11 mouse cellular contexts compared by ENCODE assay signal in genomic region chr9:107593101-107593976, GRCm38 (mm10). TPM values are rescaled to one million over a fixed set of nuclear protein-coding genes. Genes with fewer than 3 reads are reported as not detected.
DNase-seq lines count a peak whose midpoint lies in the region; ATAC-seq and TF ChIP-seq lines count a peak whose summit lies in the region.
"Had no signal": no experiment of that assay in that cellular context is flagged by ENCODE, and none has a peak within 500 bp of the region (broad histone marks: within the 10 kb centered on the region; RNA-seq: fewer than 3 reads in every experiment).

No protein-coding gene starts in this region.

- no peak overlapping the region for H3K9ac ChIP-seq in forebrain, postnatal 0 days
- H3K9ac ChIP-seq in midbrain, embryonic 11.5 days (ENCODE audit: low read length): no peak overlapping the region

- H3K4me2 ChIP-seq in forebrain, postnatal 0 days (ENCODE audit: low read depth): no peak overlapping the region
- no peak overlapping the region for H3K4me2 ChIP-seq in midbrain, embryonic 11.5 days

- peaks cover 2% of the 10 kb centered on the region; the same call in 1 of the 2 replicates for H3K4me1 ChIP-seq in forebrain, postnatal 0 days (ENCODE audit: insufficient read depth)
- H3K4me1 ChIP-seq in forebrain, embryonic 10.5 days: peaks cover 30% of the 10 kb centered on the region
- peaks cover 29% of the 10 kb centered on the region for H3K4me1 ChIP-seq in midbrain, embryonic 10.5 days
- peaks cover 4% of the 10 kb centered on the region; the same call in 1 of the 2 replicates for H3K4me1 ChIP-seq in midbrain, embryonic 11.5 days (ENCODE audit: control insufficient read depth, insufficient read depth, low read length)
- H3K4me1 ChIP-seq in lung, adult 2 months (ENCODE audit: control insufficient read depth, insufficient read depth, low read length): peaks cover 16% of the 10 kb centered on the region
- peaks cover 7% of the 10 kb centered on the region; the same call in 1 of the 2 replicates for H3K4me1 ChIP-seq in thymus, adult 2 months (replicated peaks; ENCODE audit: control insufficient read depth, insufficient read depth, low read length)

- no peaks in the 10 kb centered on the region for H3K9me3 ChIP-seq in forebrain, postnatal 0 days (ENCODE audit: low read length)
- H3K9me3 ChIP-seq in forebrain, embryonic 10.5 days: no peaks in the 10 kb centered on the region
- no peaks in the 10 kb centered on the region for H3K9me3 ChIP-seq in midbrain, embryonic 10.5 days (replicated peaks)
- H3K9me3 ChIP-seq in midbrain, embryonic 11.5 days (ENCODE audit: control insufficient read depth, low read length): no peaks in the 10 kb centered on the region

- no peak for TF ChIP-seq CTCF in forebrain, postnatal 0 days (IDR thresholded peaks at IDR 0.05; ENCODE audit: low read depth)
- TF ChIP-seq CTCF in lung, adult 2 months (IDR thresholded peaks at IDR 0.05; ENCODE audit: insufficient read depth, low read length): no peak
- TF ChIP-seq CTCF in thymus, adult 2 months (IDR thresholded peaks at IDR 0.05; ENCODE audit: borderline replicate concordance, control insufficient read depth, extremely low read depth, insufficient read depth, low read length, poor library complexity): no peak

- peaks cover 42% of the 10 kb centered on the region for H3K36me3 ChIP-seq in forebrain, postnatal 0 days (ENCODE audit: insufficient read depth)
- H3K36me3 ChIP-seq in forebrain, embryonic 10.5 days (replicated peaks): peaks cover 59% of the 10 kb centered on the region
- H3K36me3 ChIP-seq in midbrain, embryonic 10.5 days: peaks cover 60% of the 10 kb centered on the region
- peaks cover 14% of the 10 kb centered on the region for H3K36me3 ChIP-seq in midbrain, embryonic 11.5 days (ENCODE audit: control insufficient read depth, insufficient read depth, low read length)
- peaks cover 6% of the 10 kb centered on the region; the same call in 1 of the 2 replicates for H3K36me3 ChIP-seq in thymus, adult 2 months (ENCODE audit: control insufficient read depth, insufficient read depth, low read length)

- peak; percentile 31 for DNase-seq in forebrain, postnatal 0 days
- no peak for DNase-seq in forebrain, embryonic 10.5 days (ENCODE audit: extremely low spot score, low spot score)
- DNase-seq in midbrain, embryonic 10.5 days (ENCODE audit: low spot score): no peak
- no peak for DNase-seq in midbrain, embryonic 11.5 days (ENCODE audit: low spot score, missing footprints)
- DNase-seq in gastrocnemius, adult 8-10 months (ENCODE audit: low spot score in 2 of 2): peak; percentile 60 to 77
- DNase-seq in kidney, postnatal 25 days: peak; percentile 73 to 94
- no peak for DNase-seq in lung, adult 2 months
- DNase-seq in thymus, adult 2 months: no peak
- DNase-seq: B cell, adult 2 months; lung, postnatal 10 days had no signal

- ATAC-seq in forebrain, postnatal 0 days: peak; percentile 64
- ATAC-seq in midbrain, embryonic 11.5 days (ENCODE audit: low FRiP score): no peak

- H3K27ac ChIP-seq in forebrain, postnatal 0 days (ENCODE audit: low read depth, low read length): no peak overlapping the region
- H3K27ac ChIP-seq in forebrain, embryonic 10.5 days: no peak overlapping the region
- H3K27ac ChIP-seq in midbrain, embryonic 10.5 days (replicated peaks): 0 out of 2 replicates have a peak overlapping the region, but pooled peaks have one; percentile 28
- no peak overlapping the region; the same call in 1 of the 2 replicates for H3K27ac ChIP-seq in midbrain, embryonic 11.5 days (ENCODE audit: low read depth, low read length)
- no peak overlapping the region for H3K27ac ChIP-seq in thymus, adult 2 months (ENCODE audit: control insufficient read depth, insufficient read depth, low read length)

- 78% methylated on average over 11 of the region's 11 CpGs for WGBS in forebrain, postnatal 0 days
- WGBS in forebrain, embryonic 10.5 days: 81% methylated on average over 11 of the region's 11 CpGs
- 87% methylated on average over 11 of the region's 11 CpGs for WGBS in midbrain, embryonic 10.5 days
- WGBS in midbrain, embryonic 11.5 days: 83% methylated on average over 11 of the region's 11 CpGs
- 80% methylated on average over 11 of the region's 11 CpGs for WGBS in lung, adult 2 months
- WGBS in thymus, adult 2 months: 96% methylated on average over 11 of the region's 11 CpGs

- H3K27me3 ChIP-seq in forebrain, postnatal 0 days (ENCODE audit: insufficient read depth, low read length): no peaks in the 10 kb centered on the region
- no peaks in the 10 kb centered on the region for H3K27me3 ChIP-seq in forebrain, embryonic 10.5 days (ENCODE audit: poor library complexity, severe bottlenecking)
- H3K27me3 ChIP-seq in midbrain, embryonic 10.5 days (ENCODE audit: low read depth, poor library complexity, severe bottlenecking): no peaks in the 10 kb centered on the region
- no peaks in the 10 kb centered on the region for H3K27me3 ChIP-seq in midbrain, embryonic 11.5 days (ENCODE audit: control insufficient read depth, insufficient read depth, low read length)
- no peaks in the 10 kb centered on the region for H3K27me3 ChIP-seq in thymus, adult 2 months (ENCODE audit: control insufficient read depth, insufficient read depth, low read length)

- no peak overlapping the region for H3K4me3 ChIP-seq in forebrain, postnatal 0 days (ENCODE audit: low read depth, low read length)
- H3K4me3 ChIP-seq in forebrain, embryonic 10.5 days: no peak overlapping the region
- no peak overlapping the region for H3K4me3 ChIP-seq in midbrain, embryonic 10.5 days
- H3K4me3 ChIP-seq in midbrain, embryonic 11.5 days (ENCODE audit: low read depth, low read length): no peak overlapping the region
- no peak overlapping the region for H3K4me3 ChIP-seq in lung, adult 2 months (replicated peaks; ENCODE audit: extremely low read depth, low read depth, low read length)
- no peak overlapping the region for H3K4me3 ChIP-seq in thymus, adult 2 months (ENCODE audit: control insufficient read depth, insufficient read depth, low read length)

- no peak for TF ChIP-seq POLR2A in lung, adult 2 months (IDR thresholded peaks at IDR 0.05; ENCODE audit: borderline replicate concordance, extremely low read depth, low read depth, low read length)
- no peak for TF ChIP-seq POLR2A in thymus, adult 2 months (IDR thresholded peaks at IDR 0.05; ENCODE audit: control insufficient read depth, extremely low read depth, insufficient read depth, low read length, poor library complexity)

RNA-seq across cellular contexts. Expression of gene Ifrd2, which starts 5.9 kb away (rescaled TPM):
- total RNA-seq in forebrain, postnatal 0 days (2014; rRNA removed): 11.7 and 13.8 TPM in 2 replicates
- 6.2 and 7.4 TPM in 2 replicates for polyA plus RNA-seq in forebrain, postnatal 0 days (2015; fragmentation: Nextera tagmentation; extraction: Ambion mirVana)
- 58.6 and 66.8 TPM in 2 replicates for polyA plus RNA-seq in forebrain, embryonic 10.5 days (2016; fragmentation: Nextera tagmentation; extraction: Ambion mirVana)
- polyA plus RNA-seq in midbrain, embryonic 10.5 days (2016; fragmentation: Nextera tagmentation; extraction: Ambion mirVana): 46.3 and 56.8 TPM in 2 replicates
- polyA plus RNA-seq in midbrain, embryonic 11.5 days (2014; fragmentation: Nextera tagmentation; extraction: Ambion mirVana): 24.2 and 28.2 TPM in 2 replicates
- 10 to 100 TPM; 51.3 to 56.2 (median 54.0) TPM for total RNA-seq in gastrocnemius, adult 8-10 months (2022)
- polyA plus RNA-seq in lung, adult 2 months (2012; rRNA removed): 41.5 and 41.8 TPM in 2 replicates
- polyA plus RNA-seq in thymus, adult 2 months (2012; rRNA removed): 65.1 and 67.4 TPM in 2 replicates

RNA-seq across cellular contexts. Expression of gene Hyal3, which starts 12.7 kb away (rescaled TPM):
- total RNA-seq in forebrain, postnatal 0 days (2014; rRNA removed): 1.00 and 2.9 TPM in 2 replicates
- polyA plus RNA-seq in forebrain, postnatal 0 days (2015; fragmentation: Nextera tagmentation; extraction: Ambion mirVana): 1.3 and 1.5 TPM in 2 replicates
- 0.42 and 0.47 TPM in 2 replicates for polyA plus RNA-seq in forebrain, embryonic 10.5 days (2016; fragmentation: Nextera tagmentation; extraction: Ambion mirVana)
- polyA plus RNA-seq in midbrain, embryonic 10.5 days (2016; fragmentation: Nextera tagmentation; extraction: Ambion mirVana): 0.62 and 0.96 TPM in 2 replicates
- polyA plus RNA-seq in midbrain, embryonic 11.5 days (2014; fragmentation: Nextera tagmentation; extraction: Ambion mirVana): 0.33 and 0.47 TPM in 2 replicates
- under 1 TPM in 2 of 4 experiments, not detected in 2; 0.24 to 0.56 TPM for total RNA-seq in gastrocnemius, adult 8-10 months (2022)
- 1.7 and 1.8 TPM in 2 replicates for polyA plus RNA-seq in lung, adult 2 months (2012; rRNA removed)
- 2.4 TPM in 2 replicates for polyA plus RNA-seq in thymus, adult 2 months (2012; rRNA removed)

RNA-seq across cellular contexts. Expression of gene Naa80, which starts 14.7 kb away (rescaled TPM):
- total RNA-seq in forebrain, postnatal 0 days (2014; rRNA removed): 15.8 and 27.0 TPM in 2 replicates
- 18.8 and 21.3 TPM in 2 replicates for polyA plus RNA-seq in forebrain, postnatal 0 days (2015; fragmentation: Nextera tagmentation; extraction: Ambion mirVana)
- polyA plus RNA-seq in forebrain, embryonic 10.5 days (2016; fragmentation: Nextera tagmentation; extraction: Ambion mirVana): 13.9 and 17.9 TPM in 2 replicates
- 17.6 and 18.2 TPM in 2 replicates for polyA plus RNA-seq in midbrain, embryonic 10.5 days (2016; fragmentation: Nextera tagmentation; extraction: Ambion mirVana)
- polyA plus RNA-seq in midbrain, embryonic 11.5 days (2014; fragmentation: Nextera tagmentation; extraction: Ambion mirVana): 8.4 and 11.1 TPM in 2 replicates
- 10 to 100 TPM; 12.1 to 16.8 (median 15.5) TPM for total RNA-seq in gastrocnemius, adult 8-10 months (2022)
- 87.8 and 91.9 TPM in 2 replicates for polyA plus RNA-seq in lung, adult 2 months (2012; rRNA removed)
- 102 and 103 TPM in 2 replicates for polyA plus RNA-seq in thymus, adult 2 months (2012; rRNA removed)

RNA-seq across cellular contexts. Expression of gene Sema3b, which starts 15.7 kb away (rescaled TPM):
- 6.5 and 6.6 TPM in 2 replicates for total RNA-seq in forebrain, postnatal 0 days (2014; rRNA removed)
- polyA plus RNA-seq in forebrain, postnatal 0 days (2015; fragmentation: Nextera tagmentation; extraction: Ambion mirVana): 3.9 and 4.4 TPM in 2 replicates
- polyA plus RNA-seq in forebrain, embryonic 10.5 days (2016; fragmentation: Nextera tagmentation; extraction: Ambion mirVana): 1.4 and 2.0 TPM in 2 replicates
- polyA plus RNA-seq in midbrain, embryonic 10.5 days (2016; fragmentation: Nextera tagmentation; extraction: Ambion mirVana): 1.8 and 3.2 TPM in 2 replicates
- polyA plus RNA-seq in midbrain, embryonic 11.5 days (2014; fragmentation: Nextera tagmentation; extraction: Ambion mirVana): 1.3 and 2.1 TPM in 2 replicates
- 10 to 100 TPM in 2 of 4 experiments, 1 to 10 TPM in 2; 8.7 to 12.4 (median 10.1) TPM for total RNA-seq in gastrocnemius, adult 8-10 months (2022)
- polyA plus RNA-seq in lung, adult 2 months (2012; rRNA removed): 81.0 and 95.6 TPM in 2 replicates
- polyA plus RNA-seq in thymus, adult 2 months (2012; rRNA removed): 4.3 and 4.9 TPM in 2 replicates
- total RNA-seq: common myeloid progenitor, adult 5-6 weeks had no signal

RNA-seq across cellular contexts. Expression of gene Hyal1, which starts 16.6 kb away (rescaled TPM):
- total RNA-seq in forebrain, postnatal 0 days (2014; rRNA removed): 3.5 and 3.9 TPM in 2 replicates
- 1.9 and 2.0 TPM in 2 replicates for polyA plus RNA-seq in forebrain, postnatal 0 days (2015; fragmentation: Nextera tagmentation; extraction: Ambion mirVana)
- 6.8 and 7.4 TPM in 2 replicates for polyA plus RNA-seq in forebrain, embryonic 10.5 days (2016; fragmentation: Nextera tagmentation; extraction: Ambion mirVana)
- 6.8 and 9.3 TPM in 2 replicates for polyA plus RNA-seq in midbrain, embryonic 10.5 days (2016; fragmentation: Nextera tagmentation; extraction: Ambion mirVana)
- polyA plus RNA-seq in midbrain, embryonic 11.5 days (2014; fragmentation: Nextera tagmentation; extraction: Ambion mirVana): 3.9 and 4.8 TPM in 2 replicates
- total RNA-seq in gastrocnemius, adult 8-10 months (2022): 1 to 10 TPM; 1.4 to 2.7 (median 1.9) TPM
- polyA plus RNA-seq in lung, adult 2 months (2012; rRNA removed): 19.6 and 26.5 TPM in 2 replicates
- polyA plus RNA-seq in thymus, adult 2 months (2012; rRNA removed): 8.3 and 10.9 TPM in 2 replicates

Comparison
In these comparisons a context has a peak if more than half of its experiments do, and no peak if none do; other contexts are left out.
1. DNase-seq: peak in forebrain, postnatal 0 days (single experiment), gastrocnemius, adult 8-10 months (2 of 2) and kidney, postnatal 25 days (2 of 2); none in forebrain, embryonic 10.5 days (single experiment), midbrain, embryonic 10.5 days (single experiment), midbrain, embryonic 11.5 days (single experiment), lung, adult 2 months (single experiment) and thymus, adult 2 months (single experiment).